Mouse (Mus musculus) heart, embryonic 14.5 days (tissue): ENCODE measurements at regions not wholly inside any gene's neighbourhood (a gene's known extent, or its start where the extent isn't known, plus 50 kb on each side); places are given as distances from the start of the nearest gene placed in this dataset.

Experiments used
- ATAC-seq: fragments of 200-750 bp; cut with Nextera tagmentation; 2 replicates; pipeline ENCODE4 v1.8.0; 2017; ENCODE audit warnings: low read depth, moderate TSS enrichment; ENCODE audit not compliant: insufficient number of reproducible peaks, insufficient read depth, low FRiP score
- H3K27ac ChIP-seq, 2 experiments: fragments of 200-500 bp in 1 of 2; fragments of 300-500 bp in 1 of 2; sonication (generic) in 1 of 2; replicated peaks in 1 of 2; 2 replicates each; pipeline ENCODE4 v1.5.1; 2012 to 2014; ENCODE audit warnings: low read depth in 2 of 2, low read length in 2 of 2, control low read depth in 1 of 2, mild to moderate bottlenecking in 1 of 2, mixed read lengths in 1 of 2; ENCODE audit not compliant: control insufficient read depth in 1 of 2, insufficient read depth in 1 of 2
- H3K27me3 ChIP-seq: fragments of 300-500 bp; sonication (generic); 2 replicates; pipeline ENCODE4 v1.6.1; 2014; ENCODE audit warnings: mild to moderate bottlenecking, low read length, control low read depth; ENCODE audit not compliant: control insufficient read depth, insufficient read depth
- H3K36me3 ChIP-seq: fragments of 300-500 bp; sonication (generic); 2 replicates; pipeline ENCODE4 v1.6.1; 2014; ENCODE audit warnings: mild to moderate bottlenecking, control low read depth, low read length, mixed read lengths; ENCODE audit not compliant: control insufficient read depth, insufficient read depth
- H3K4me1 ChIP-seq, 2 experiments: fragments of 200-500 bp in 1 of 2; fragments of 300-500 bp in 1 of 2; sonication (generic) in 1 of 2; 2 replicates each; pipeline ENCODE4 v1.6.1; 2012 to 2014; ENCODE audit warnings: low read length in 2 of 2, control low read depth in 1 of 2, mixed read lengths in 1 of 2; ENCODE audit not compliant: control insufficient read depth in 2 of 2, insufficient read depth in 2 of 2
- H3K4me2 ChIP-seq: fragments of 300-500 bp; sonication (generic); 2 replicates; pipeline ENCODE4 v1.6.1; 2014; ENCODE audit warnings: mild to moderate bottlenecking, low read length
- H3K4me3 ChIP-seq, 2 experiments: fragments of 200-500 bp in 1 of 2; fragments of 300-500 bp in 1 of 2; sonication (generic) in 1 of 2; 2 replicates each; pipeline ENCODE4 v1.5.1; 2012 to 2014; ENCODE audit warnings: low read length in 2 of 2, mild to moderate bottlenecking in 2 of 2, control low read depth in 1 of 2, low read depth in 1 of 2, moderate library complexity in 1 of 2; ENCODE audit not compliant: control insufficient read depth in 1 of 2, insufficient read depth in 1 of 2
- H3K9ac ChIP-seq: fragments of 300-500 bp; sonication (generic); 2 replicates; pipeline ENCODE4 v1.6.1; 2014; ENCODE audit warnings: mild to moderate bottlenecking, low read length
- H3K9me3 ChIP-seq: fragments of 300-500 bp; sonication (generic); 2 replicates; pipeline ENCODE4 v1.6.1; 2016; ENCODE audit warnings: low read length, control low read depth; ENCODE audit not compliant: control insufficient read depth
- WGBS: fragments of 180-500 bp; shearing (Covaris S2); extraction: QIAGEN DNeasy Blood & Tissue Kit; methylation state at CpG from one replicate; pipeline ENCODE4 v1.1.7; 2014; 5-methylcytosine and 5-hydroxymethylcytosine counted together

- no peaks in the 10 kb centered on the region for H3K27me3 ChIP-seq
- H3K4me1 ChIP-seq: no peaks in the 10 kb centered on the region; a peak in 1 of 4 replicates
- no peaks in the 10 kb centered on the region for H3K36me3 ChIP-seq
- H3K9ac ChIP-seq: no peak overlapping the region
- 65% methylated on average over 3 of the region's 3 CpGs for WGBS
- no peak overlapping the region for H3K27ac ChIP-seq
- H3K9me3 ChIP-seq: no peaks in the 10 kb centered on the region
- H3K4me3 ChIP-seq: no peak overlapping the region
- no peak overlapping the region for H3K4me2 ChIP-seq
- ATAC-seq: no peak
Observed at GRCm38 (mm10) chr8:78055531-78055930, 157.6 kb upstream of the Ttc29 start.

- no peaks in the 10 kb centered on the region; a peak in 1 of 4 replicates for H3K4me1 ChIP-seq
- no peak for ATAC-seq
- H3K9me3 ChIP-seq: no peaks in the 10 kb centered on the region
- no peak overlapping the region for H3K4me3 ChIP-seq
- H3K4me2 ChIP-seq: no peak overlapping the region
- H3K9ac ChIP-seq: no peak overlapping the region
- no peak overlapping the region for H3K27ac ChIP-seq
- no peaks in the 10 kb centered on the region for H3K36me3 ChIP-seq
- 63% methylated on average over 4 of the region's 4 CpGs for WGBS
- no peaks in the 10 kb centered on the region for H3K27me3 ChIP-seq
Observed at GRCm38 (mm10) chr8:78057357-78057756, 155.7 kb upstream of the Ttc29 start.

- no peak overlapping the region for H3K4me2 ChIP-seq
- WGBS: 51% methylated on average over 9 of the region's 9 CpGs
- no peak for ATAC-seq
Observed at GRCm38 (mm10) chr8:78061827-78062719, 151.0 kb upstream of the Ttc29 start.

GRCm38 (mm10) chr8:78063529-78063928 is 149.6 kb upstream of the Ttc29 start:
- H3K4me2 ChIP-seq: peak overlapping the region; percentile 92
- peak overlapping the region; percentile 33 to 37 for H3K4me3 ChIP-seq
- no peak overlapping the region for H3K27ac ChIP-seq
- no peaks in the 10 kb centered on the region for H3K4me1 ChIP-seq
- peak overlapping the region; percentile 49 for H3K9ac ChIP-seq
- no peaks in the 10 kb centered on the region for H3K9me3 ChIP-seq
- 3% methylated on average over 13 of the region's 13 CpGs for WGBS
- no peaks in the 10 kb centered on the region for H3K36me3 ChIP-seq
- no peak for ATAC-seq
- peaks cover 11% of the 10 kb centered on the region; the same call in 1 of the 2 replicates for H3K27me3 ChIP-seq

More at GRCm38 (mm10) chr8:78061827-78062719, 151.0 kb upstream of the Ttc29 start:
- Histone ChIP-seq H3K4me3 (no peak overlapping the region), H3K9me3 (no peaks in the 10 kb centered on the region), H3K36me3 (no peaks in the 10 kb centered on the region), H3K9ac (no peak overlapping the region), H3K27me3 (0 out of 2 replicates have a peak, but pooled peaks cover 2% of the 10 kb centered on the region), H3K27ac (no peak overlapping the region), H3K4me1 (no peaks in the 10 kb centered on the region)

GRCm38 (mm10) chr8:78064161-78064560 is 148.9 kb upstream of the Ttc29 start:
- Histone ChIP-seq H3K27ac (no peak overlapping the region), H3K4me3 (peak overlapping the region; percentile 33 to 37; a peak in 3 of 4 replicates), H3K4me1 (no peaks in the 10 kb centered on the region), H3K9me3 (no peaks in the 10 kb centered on the region), H3K9ac (peak overlapping the region; percentile 49), H3K4me2 (peak overlapping the region; percentile 92), H3K36me3 (no peaks in the 10 kb centered on the region), H3K27me3 (peaks cover 11% of the 10 kb centered on the region; the same call in 1 of the 2 replicates)
- no peak for ATAC-seq
- WGBS: 31% methylated on average over 13 of the region's 13 CpGs

- no peaks in the 10 kb centered on the region for H3K4me1 ChIP-seq
- H3K9ac ChIP-seq: no peak overlapping the region
- H3K36me3 ChIP-seq: no peaks in the 10 kb centered on the region
- H3K27me3 ChIP-seq: peaks cover 11% of the 10 kb centered on the region; the same call in 1 of the 2 replicates
- H3K27ac ChIP-seq: no peak overlapping the region
- ATAC-seq: no peak
- 47% methylated on average over 10 of the region's 10 CpGs for WGBS
- no peaks in the 10 kb centered on the region for H3K9me3 ChIP-seq
- no peak overlapping the region for H3K4me3 ChIP-seq
- H3K4me2 ChIP-seq: no peak overlapping the region
Observed at GRCm38 (mm10) chr8:78065890-78066493, 147.1 kb upstream of the Ttc29 start.

- Histone ChIP-seq H3K27me3 (peaks cover 11% of the 10 kb centered on the region; the same call in 1 of the 2 replicates), H3K36me3 (no peaks in the 10 kb centered on the region), H3K9ac (no peak overlapping the region), H3K4me2 (no peak overlapping the region), H3K4me1 (no peaks in the 10 kb centered on the region), H3K27ac (no peak overlapping the region), H3K4me3 (no peak overlapping the region), H3K9me3 (no peaks in the 10 kb centered on the region)
- WGBS: 26% methylated on average over 13 of the region's 13 CpGs
- ATAC-seq: no peak
Observed at GRCm38 (mm10) chr8:78068087-78068910, 144.8 kb upstream of the Ttc29 start.
